Mouse (Mus musculus) hindbrain, embryonic 13.5 days (tissue): ENCODE results near the gene Tmigd3. TPM values are rescaled to one million over a fixed set of nuclear protein-coding genes. Genes with fewer than 3 reads are reported as not detected.
A peak's percentile ranks its signal among the peaks of the same experiment; 100 is the strongest.

Source experiments
- ATAC-seq: fragments of 200-750 bp; cut with Nextera tagmentation; 2 replicates; pipeline ENCODE4 v1.8.0; 2017; ENCODE audit warnings: moderate TSS enrichment; ENCODE audit not compliant: low FRiP score
- H3K27ac ChIP-seq: fragments of 300-500 bp; sonication (generic); 2 replicates; pipeline ENCODE4 v1.5.1; 2015; ENCODE audit warnings: inconsistent platforms, mild to moderate bottlenecking, moderate library complexity
- H3K27me3 ChIP-seq: fragments of 300-500 bp; sonication (generic); 2 replicates; pipeline ENCODE4 v1.6.1; 2015; ENCODE audit warnings: mild to moderate bottlenecking, inconsistent platforms
- H3K36me3 ChIP-seq: fragments of 300-500 bp; sonication (generic); 2 replicates; pipeline ENCODE4 v1.6.1; 2015; ENCODE audit warnings: mild to moderate bottlenecking, inconsistent platforms
- H3K4me1 ChIP-seq: fragments of 300-500 bp; sonication (generic); replicated peaks from 2 replicates; pipeline ENCODE4 v1.6.1; 2015; ENCODE audit warnings: inconsistent platforms
- H3K4me2 ChIP-seq: fragments of 300-500 bp; sonication (generic); 2 replicates; pipeline ENCODE4 v1.6.1; 2015; ENCODE audit warnings: inconsistent platforms, mild to moderate bottlenecking, moderate library complexity
- H3K4me3 ChIP-seq: fragments of 300-500 bp; sonication (generic); 2 replicates; pipeline ENCODE4 v1.5.1; 2015; ENCODE audit warnings: mild to moderate bottlenecking, inconsistent platforms
- H3K9ac ChIP-seq: fragments of 300-500 bp; sonication (generic); 2 replicates; pipeline ENCODE4 v1.6.1; 2015; ENCODE audit warnings: mild to moderate bottlenecking, inconsistent platforms
- H3K9me3 ChIP-seq: fragments of 300-500 bp; sonication (generic); 2 replicates; pipeline ENCODE4 v1.6.1; 2016; ENCODE audit warnings: inconsistent platforms
- WGBS: fragments of 180-500 bp; shearing (Covaris S2); methylation state at CpG from one replicate; pipeline ENCODE4 v1.1.7; 2015; 5-methylcytosine and 5-hydroxymethylcytosine counted together
- polyA plus RNA-seq: library from polyadenylated mRNA; unstranded; fragments of >200 nt; fragmentation: Nextera tagmentation; extraction: Ambion mirVana; gene quantifications from 2 replicates; pipeline ENCODE4 v1.2.1, GENCODE M21; 2015

Tmigd3 gene
- polyA plus RNA-seq, 1 experiment from 2014 or later: not detected

GRCm38 (mm10) chr3:105854786-105855185, 15.9 kb upstream of the Tmigd3 start:
- H3K4me1 ChIP-seq: no peaks in the 10 kb centered on the region
- H3K9me3 ChIP-seq: no peaks in the 10 kb centered on the region
- H3K4me3 ChIP-seq: no peak overlapping the region
- H3K4me2 ChIP-seq: no peak overlapping the region
- H3K27ac ChIP-seq: no peak overlapping the region
- no peaks in the 10 kb centered on the region for H3K36me3 ChIP-seq
- ATAC-seq: no peak
- 66% methylated on average over 4 of the region's 4 CpGs for WGBS
- H3K9ac ChIP-seq: no peak overlapping the region
- H3K27me3 ChIP-seq: no peaks in the 10 kb centered on the region

GRCm38 (mm10) chr3:105857513-105857912, 13.2 kb upstream of the Tmigd3 start:
- WGBS: 76% methylated on average over 5 of the region's 5 CpGs
- H3K4me3 ChIP-seq: no peak overlapping the region
- no peak overlapping the region for H3K9ac ChIP-seq
- no peaks in the 10 kb centered on the region for H3K36me3 ChIP-seq
- H3K27ac ChIP-seq: no peak overlapping the region
- H3K27me3 ChIP-seq: no peaks in the 10 kb centered on the region
- no peak for ATAC-seq
- no peak overlapping the region for H3K4me2 ChIP-seq
- H3K4me1 ChIP-seq: no peaks in the 10 kb centered on the region
- H3K9me3 ChIP-seq: no peaks in the 10 kb centered on the region

GRCm38 (mm10) chr3:105861747-105862366, 8.8 kb upstream of the Tmigd3 start:
- H3K9ac ChIP-seq: no peak overlapping the region
- 46% methylated on average over 7 of the region's 7 CpGs for WGBS
- no peak overlapping the region for H3K4me2 ChIP-seq
- H3K4me1 ChIP-seq: no peaks in the 10 kb centered on the region
- H3K4me3 ChIP-seq: no peak overlapping the region
- no peaks in the 10 kb centered on the region for H3K27me3 ChIP-seq
- H3K9me3 ChIP-seq: no peaks in the 10 kb centered on the region
- ATAC-seq: no peak
- H3K36me3 ChIP-seq: no peaks in the 10 kb centered on the region
- no peak overlapping the region for H3K27ac ChIP-seq

GRCm38 (mm10) chr3:105864123-105864522, 6.6 kb upstream of the Tmigd3 start:
- Histone ChIP-seq H3K27me3 (no peaks in the 10 kb centered on the region), H3K9me3 (no peaks in the 10 kb centered on the region), H3K36me3 (no peaks in the 10 kb centered on the region), H3K27ac (no peak overlapping the region), H3K9ac (no peak overlapping the region), H3K4me2 (no peak overlapping the region), H3K4me1 (no peaks in the 10 kb centered on the region), H3K4me3 (no peak overlapping the region)
- WGBS: 88% methylated on average over 1 of the region's 1 CpGs
- ATAC-seq: no peak

GRCm38 (mm10) chr3:105865122-105865521, 5.6 kb upstream of the Tmigd3 start:
- Histone ChIP-seq H3K9ac (no peak overlapping the region), H3K27me3 (no peaks in the 10 kb centered on the region), H3K27ac (no peak overlapping the region), H3K4me2 (no peak overlapping the region), H3K4me1 (no peaks in the 10 kb centered on the region), H3K9me3 (no peaks in the 10 kb centered on the region), H3K4me3 (no peak overlapping the region), H3K36me3 (no peaks in the 10 kb centered on the region)
- no peak for ATAC-seq
- WGBS: 83% methylated on average over 9 of the region's 9 CpGs

GRCm38 (mm10) chr3:105868135-105868534, 2.6 kb upstream of the Tmigd3 start:
- Histone ChIP-seq H3K27ac (no peak overlapping the region), H3K4me3 (no peak overlapping the region), H3K4me1 (0 out of 2 replicates have a peak, but pooled peaks cover 4% of the 10 kb centered on the region), H3K27me3 (no peaks in the 10 kb centered on the region), H3K36me3 (no peaks in the 10 kb centered on the region), H3K4me2 (no peak overlapping the region), H3K9ac (no peak overlapping the region), H3K9me3 (no peaks in the 10 kb centered on the region)
- 56% methylated on average over 2 of the region's 2 CpGs for WGBS
- ATAC-seq: no peak

- Histone ChIP-seq H3K27ac (peak overlapping the region; percentile 18; the same call in 1 of the 2 replicates), H3K36me3 (no peaks in the 10 kb centered on the region), H3K9me3 (no peaks in the 10 kb centered on the region), H3K4me1 (0 out of 2 replicates have a peak, but pooled peaks cover 4% of the 10 kb centered on the region), H3K9ac (no peak overlapping the region), H3K4me2 (no peak overlapping the region), H3K4me3 (no peak overlapping the region), H3K27me3 (no peaks in the 10 kb centered on the region)
- no peak for ATAC-seq
- 53% methylated on average over 6 of the region's 6 CpGs for WGBS
Measured at GRCm38 (mm10) chr3:105872034-105872433, 1.3 kb downstream of the Tmigd3 start.

GRCm38 (mm10) chr3:105872579-105872978, 1.9 kb downstream of the Tmigd3 start:
- no peaks in the 10 kb centered on the region for H3K27me3 ChIP-seq
- H3K27ac ChIP-seq: 0 out of 2 replicates have a peak overlapping the region, but pooled peaks have one; percentile 18
- no peaks in the 10 kb centered on the region for H3K36me3 ChIP-seq
- ATAC-seq: no peak
- no peak overlapping the region for H3K9ac ChIP-seq
- H3K4me3 ChIP-seq: no peak overlapping the region
- 57% methylated on average over 3 of the region's 3 CpGs for WGBS
- no peak overlapping the region for H3K4me2 ChIP-seq
- H3K9me3 ChIP-seq: no peaks in the 10 kb centered on the region
- H3K4me1 ChIP-seq: 0 out of 2 replicates have a peak, but pooled peaks cover 4% of the 10 kb centered on the region

GRCm38 (mm10) chr3:105873451-105874445, 3.0 kb downstream of the Tmigd3 start:
- H3K27ac ChIP-seq: no peak overlapping the region
- no peaks in the 10 kb centered on the region for H3K27me3 ChIP-seq
- H3K4me1 ChIP-seq: 0 out of 2 replicates have a peak, but pooled peaks cover 4% of the 10 kb centered on the region
- H3K9me3 ChIP-seq: no peaks in the 10 kb centered on the region
- ATAC-seq: no peak
- no peak overlapping the region for H3K9ac ChIP-seq
- WGBS: 82% methylated on average over 6 of the region's 6 CpGs
- H3K4me3 ChIP-seq: no peak overlapping the region
- no peaks in the 10 kb centered on the region for H3K36me3 ChIP-seq
- H3K4me2 ChIP-seq: no peak overlapping the region

- H3K4me2 ChIP-seq: no peak overlapping the region
- no peaks in the 10 kb centered on the region for H3K36me3 ChIP-seq
- no peaks in the 10 kb centered on the region for H3K27me3 ChIP-seq
- H3K9me3 ChIP-seq: no peaks in the 10 kb centered on the region
- 70% methylated on average over 5 of the region's 5 CpGs for WGBS
- 0 out of 2 replicates have a peak, but pooled peaks cover 4% of the 10 kb centered on the region for H3K4me1 ChIP-seq
- no peak overlapping the region for H3K27ac ChIP-seq
- no peak overlapping the region for H3K4me3 ChIP-seq
- H3K9ac ChIP-seq: no peak overlapping the region
- ATAC-seq: no peak
Measured at GRCm38 (mm10) chr3:105876022-105876421, 5.3 kb downstream of the Tmigd3 start.

GRCm38 (mm10) chr3:105877252-105877803, 6.6 kb downstream of the Tmigd3 start:
- 90% methylated on average over 6 of the region's 6 CpGs for WGBS
- H3K27ac ChIP-seq: no peak overlapping the region
- no peak overlapping the region for H3K4me3 ChIP-seq
- no peaks in the 10 kb centered on the region for H3K9me3 ChIP-seq
- no peak overlapping the region for H3K4me2 ChIP-seq
- no peaks in the 10 kb centered on the region for H3K36me3 ChIP-seq
- no peaks in the 10 kb centered on the region for H3K27me3 ChIP-seq
- no peak for ATAC-seq
- H3K4me1 ChIP-seq: 0 out of 2 replicates have a peak, but pooled peaks cover 1% of the 10 kb centered on the region
- no peak overlapping the region for H3K9ac ChIP-seq

GRCm38 (mm10) chr3:105877919-105878318, 7.2 kb downstream of the Tmigd3 start:
- Histone ChIP-seq H3K27ac (no peak overlapping the region), H3K9ac (no peak overlapping the region), H3K4me2 (no peak overlapping the region), H3K36me3 (no peaks in the 10 kb centered on the region), H3K9me3 (no peaks in the 10 kb centered on the region), H3K27me3 (no peaks in the 10 kb centered on the region), H3K4me1 (no peaks in the 10 kb centered on the region), H3K4me3 (no peak overlapping the region)
- ATAC-seq: no peak
- 98% methylated on average over 2 of the region's 2 CpGs for WGBS
